Mouse (Mus musculus): ENCODE results near the gene H2al1o. TPM values are rescaled to one million over a fixed set of nuclear protein-coding genes. Genes with fewer than 3 reads are reported as not detected.
"Not testable (repeated sequence)": the region's sequence is repeated elsewhere in the genome, so short reads cannot be mapped to it uniquely, and the experiment has no call there.

Gene H2al1o
- polyA plus RNA-seq (2017; shearing (Covaris generic)), result not detected

DNA sequence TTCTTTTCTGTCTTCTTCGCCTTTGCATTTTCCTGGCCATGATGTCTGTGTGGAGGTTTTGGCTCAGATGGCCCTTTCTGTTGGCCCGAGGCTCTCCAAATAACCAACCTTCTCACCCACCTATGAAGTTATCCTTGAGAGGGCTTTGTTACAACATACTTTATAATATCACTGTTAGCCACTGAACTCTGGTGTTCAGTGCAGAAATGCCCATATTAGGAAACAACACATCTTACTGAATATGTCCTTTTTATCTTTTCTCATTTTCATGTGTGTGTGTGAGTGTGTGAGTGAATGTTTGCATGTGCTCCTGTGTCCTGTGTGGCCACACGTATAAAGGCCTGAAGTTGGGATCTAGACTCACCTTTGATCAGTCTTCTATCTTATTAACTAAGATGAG, at the start of gene H2al1o:
H2al1o (minus strand) TSS at position 101 of the 400 bp plus-strand sequence.
- not testable (repeated sequence) for ATAC-seq

DNA sequence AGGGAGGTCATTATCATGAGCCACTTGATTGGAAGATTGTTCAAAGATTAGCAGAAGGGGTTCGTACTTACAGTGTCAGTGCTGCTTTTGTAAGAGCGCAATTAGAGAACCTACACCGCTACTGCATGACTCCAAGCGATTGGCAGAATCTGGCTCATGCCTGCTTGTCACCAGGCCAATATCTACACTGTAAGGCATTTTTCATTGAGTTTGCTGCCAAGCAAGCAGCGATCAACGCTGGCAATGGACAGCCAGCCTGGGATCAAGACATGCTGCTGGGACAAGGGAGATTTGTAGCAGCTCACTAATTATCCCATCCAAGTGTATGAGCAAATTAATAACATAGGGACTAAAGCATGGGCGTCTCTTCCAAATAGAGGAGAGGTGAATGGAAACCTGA, 25.8 kb upstream of the H2al1o start:
- ATAC-seq, result not testable (repeated sequence)

DNA sequence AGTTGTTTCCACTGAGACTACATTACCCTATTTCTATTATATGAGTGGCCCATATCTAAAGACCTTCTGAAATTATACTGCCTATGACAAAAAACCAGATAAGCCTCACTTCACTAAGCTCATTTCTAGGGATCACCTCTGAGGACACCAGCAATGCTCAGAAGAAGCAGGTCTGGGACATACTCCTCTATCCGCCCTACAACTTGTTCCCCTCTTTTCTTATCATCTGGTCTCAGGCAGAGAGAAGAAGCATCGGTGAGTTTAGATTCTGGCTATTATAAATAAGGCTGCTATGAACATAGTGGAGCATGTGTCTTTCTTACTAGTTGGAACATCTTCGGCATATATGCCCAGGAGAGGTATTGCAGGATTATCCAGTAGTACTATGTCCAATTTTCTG, 35.3 kb downstream of the H2al1o start:
- no peak for ATAC-seq

Other genes with a start within 250 kb of the H2al1o start
- gene H2al1k, start 221.8 kb downstream of the H2al1o start, polyA plus RNA-seq (2017; shearing (Covaris generic)), result not detected
- gene Cybb, start 84.6 kb downstream of the H2al1o start, polyA plus RNA-seq (2017; shearing (Covaris generic)), result 10 to 100 TPM; 40.8 to 48.7 TPM
- 10 to 100 TPM; 44.9 to 45.5 TPM for gene Dynlt3, start 90.6 kb upstream of the H2al1o start, polyA plus RNA-seq (2017; shearing (Covaris generic))

All from CD4-positive, CD25-positive, alpha-beta regulatory T cell, adult 4 months (primary cell).